Mouse (Mus musculus): ENCODE results near the gene Dock3. TPM values are rescaled to one million over a fixed set of nuclear protein-coding genes. Genes with fewer than 3 reads are reported as not detected.

Dock3 gene
- 0.41 and 0.61 TPM in 2 replicates for polyA plus RNA-seq (2015; fragmentation: Nextera tagmentation; extraction: Ambion mirVana)

DNA sequence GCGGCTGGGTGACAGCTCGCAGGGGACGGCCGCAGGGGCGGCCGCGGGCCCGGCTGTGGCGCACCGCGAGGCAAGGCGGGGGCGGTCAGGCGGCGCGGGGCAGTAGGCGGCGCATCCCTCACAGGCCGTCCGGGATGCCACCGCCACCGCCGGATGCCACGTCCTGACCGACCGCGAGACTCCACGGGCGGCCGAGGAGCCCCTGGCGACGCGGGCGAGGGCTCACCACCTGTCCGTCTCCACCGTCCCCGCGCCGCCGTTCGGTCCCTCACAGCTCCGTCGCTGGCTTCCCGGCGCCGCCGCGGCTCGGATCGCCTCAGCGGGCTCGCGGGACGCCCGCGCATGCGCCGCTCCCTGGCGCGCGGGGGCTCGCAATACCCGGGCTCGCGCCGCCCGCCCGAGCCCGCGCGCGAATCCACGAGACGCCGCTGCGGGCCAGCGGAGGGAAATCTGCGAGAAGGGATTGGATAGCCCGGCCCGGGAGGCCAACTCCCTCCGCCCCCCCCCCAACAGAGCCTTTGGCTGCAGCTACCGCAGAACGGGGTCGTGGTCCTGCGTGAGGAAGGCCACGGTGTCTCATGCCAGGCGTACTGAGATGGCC lies at the start of gene Dock3:
Gene Dock3 (minus strand): TSS at position 371 of the 601 bp plus-strand sequence.
- Histone ChIP-seq H3K9ac (no peak within 1 kb of the TSS), H3K4me2 (peak within 1 kb of the TSS; percentile 98), H3K9me3 (no peaks in the 10 kb centered on the region), H3K4me3 (peak within 1 kb of the TSS; percentile 58), H3K4me1 (peaks cover 12% of the 10 kb centered on the region), H3K27ac (no peak within 1 kb of the TSS), H3K36me3 (no peaks in the 10 kb centered on the region), H3K27me3 (peaks cover 89% of the 10 kb centered on the region)
- WGBS, result under 1% methylated on average over 82 of the region's 87 CpGs
- ATAC-seq (ENCODE audit: insufficient number of reproducible peaks, low FRiP score, low TSS enrichment, low read depth), result peak; percentile 63; the same call in 1 of the 2 replicates

DNA sequence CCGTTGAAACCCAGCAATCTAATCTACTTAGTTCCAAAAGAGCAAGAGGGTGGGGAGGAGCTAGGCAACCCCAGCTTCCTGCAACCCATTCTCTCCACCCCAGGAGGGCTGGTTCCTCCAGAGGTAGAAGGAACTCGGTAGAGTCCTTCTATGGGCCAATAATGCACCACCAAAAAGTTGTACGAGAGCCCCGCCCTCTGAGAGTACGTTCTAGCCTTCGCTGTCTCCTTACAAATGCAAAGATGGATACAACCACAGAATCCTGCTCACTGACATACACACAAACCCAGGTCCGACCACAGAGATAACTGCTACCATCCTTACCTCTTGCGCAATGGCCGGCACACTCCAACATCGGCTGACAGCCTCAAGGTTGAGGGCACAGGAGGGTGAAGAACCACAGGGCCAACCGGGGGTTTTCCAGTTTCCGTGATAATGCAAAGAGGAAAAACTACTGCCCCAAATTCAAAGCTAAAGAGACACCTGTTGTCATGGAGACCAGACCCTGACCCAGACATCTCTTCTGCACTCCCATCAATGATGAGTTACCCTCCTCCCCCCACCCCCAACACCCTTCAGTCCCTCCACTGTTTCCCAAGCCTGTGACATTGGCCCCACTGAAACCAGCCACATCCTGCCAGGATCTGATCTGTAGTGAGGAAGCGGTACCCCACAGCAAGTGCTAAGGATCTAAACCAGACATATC lies 48.8 kb upstream of the Dock3 start:
- H3K4me1 ChIP-seq, result peaks cover 20% of the 10 kb centered on the region
- H3K9ac ChIP-seq, result no peak overlapping the region
- 52% methylated on average over 13 of the region's 13 CpGs for WGBS
- peak overlapping the region; percentile 10; the same call in 1 of the 2 replicates for H3K4me3 ChIP-seq
- H3K36me3 ChIP-seq, result no peaks in the 10 kb centered on the region
- no peaks in the 10 kb centered on the region for H3K9me3 ChIP-seq
- H3K27me3 ChIP-seq, result no peaks in the 10 kb centered on the region
- peak overlapping the region; percentile 34 for H3K4me2 ChIP-seq
- 0 out of 2 replicates have a peak, but pooled peaks have one; percentile 28 for ATAC-seq (ENCODE audit: insufficient number of reproducible peaks, low FRiP score, low TSS enrichment, low read depth)
- peak overlapping the region; percentile 65 for H3K27ac ChIP-seq

DNA sequence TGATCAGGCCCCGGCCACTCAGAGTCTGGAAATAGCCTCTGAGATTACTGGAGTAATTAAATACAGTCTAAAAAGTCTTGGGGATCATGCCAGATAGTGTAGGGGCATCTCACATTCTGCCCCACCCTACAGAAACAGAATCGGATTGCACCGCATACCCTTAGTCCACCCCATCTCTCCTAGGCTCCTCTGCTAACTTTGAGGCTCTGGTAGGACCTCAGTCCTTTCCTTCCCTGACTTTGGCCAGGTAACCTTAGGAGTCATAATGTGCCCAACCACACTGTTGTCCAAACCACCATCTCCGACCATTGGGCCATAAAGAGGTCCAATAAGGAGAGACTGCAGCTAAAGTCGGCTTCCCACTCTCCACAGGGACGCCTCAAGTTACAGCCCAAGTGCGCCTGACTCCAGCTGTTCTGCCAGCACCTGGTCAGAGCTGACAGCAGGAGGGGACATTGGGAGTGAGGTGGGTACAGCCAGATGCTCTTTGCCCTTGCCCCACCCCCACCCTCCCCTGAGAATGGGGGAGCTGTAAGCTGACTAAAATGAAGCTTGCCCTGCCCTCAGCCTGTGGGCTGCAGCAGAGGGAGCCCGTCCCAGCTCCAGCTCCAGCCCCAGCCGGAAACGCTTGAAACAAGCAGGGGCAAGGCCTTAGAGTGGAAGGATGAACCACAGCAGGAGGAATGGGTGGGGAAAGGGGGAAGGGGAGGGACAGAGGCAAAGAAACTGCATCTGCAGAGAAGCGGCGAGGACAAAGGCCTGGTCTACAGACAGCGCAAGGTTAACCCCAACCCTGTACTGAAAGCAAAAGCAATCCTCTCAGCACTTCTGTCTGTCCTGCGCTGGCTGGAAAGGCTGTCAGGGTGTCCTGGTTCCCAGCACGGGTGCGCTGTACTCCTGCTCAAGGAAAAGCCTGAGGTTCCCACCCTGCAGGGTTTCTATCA lies 47.9 kb upstream of the Dock3 start:
- 0 out of 2 replicates have a peak, but pooled peaks have one; percentile 36 for ATAC-seq (ENCODE audit: insufficient number of reproducible peaks, low FRiP score, low TSS enrichment, low read depth)
- Histone ChIP-seq H3K4me2 (peak overlapping the region; percentile 34), H3K9me3 (no peaks in the 10 kb centered on the region), H3K4me1 (peaks cover 20% of the 10 kb centered on the region), H3K36me3 (no peaks in the 10 kb centered on the region), H3K27me3 (no peaks in the 10 kb centered on the region), H3K9ac (no peak overlapping the region), H3K4me3 (peak overlapping the region; percentile 10; the same call in 1 of the 2 replicates), H3K27ac (peak overlapping the region; percentile 65)
- WGBS, result 16% methylated on average over 16 of the region's 16 CpGs

DNA sequence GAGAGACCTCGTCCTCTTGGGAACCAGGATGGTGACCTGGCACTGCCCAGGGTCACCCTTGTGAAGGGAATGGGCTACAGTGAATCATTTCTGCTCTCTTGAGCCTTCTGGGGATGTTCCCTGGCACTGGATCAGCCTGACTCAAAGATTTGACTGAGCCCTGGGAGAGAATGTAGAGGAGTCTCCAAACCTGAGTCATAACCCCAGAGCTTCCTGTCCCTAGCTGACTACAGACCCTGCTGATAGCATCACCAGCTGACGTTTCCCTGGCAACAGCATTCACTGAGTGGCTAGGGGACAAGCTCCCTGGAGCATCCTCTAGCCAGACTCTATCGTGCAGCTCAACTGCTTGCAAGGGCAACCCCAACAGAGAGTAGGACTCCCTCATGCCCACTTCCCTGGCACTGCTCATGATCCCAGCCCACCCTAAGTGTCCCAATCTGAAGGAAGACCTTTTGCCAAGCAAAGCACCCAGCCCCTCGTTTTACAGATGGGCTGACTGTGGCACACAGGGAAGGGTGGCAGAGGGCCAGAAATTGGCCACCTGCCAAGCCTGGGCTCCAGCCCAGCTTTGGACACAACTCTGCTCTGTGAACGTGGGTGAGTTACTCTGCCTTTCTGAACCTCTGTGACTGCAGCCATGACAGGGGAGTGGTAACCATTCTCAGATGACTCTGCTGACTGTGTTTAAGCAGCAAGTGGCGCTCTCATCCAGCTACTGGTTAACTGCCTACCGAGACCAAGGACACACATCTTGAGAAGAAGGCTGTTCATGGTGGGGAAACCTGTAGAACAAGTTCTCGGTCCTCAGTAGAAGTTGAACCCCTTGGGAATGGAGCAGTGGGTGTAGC lies 47.0 kb upstream of the Dock3 start:
- WGBS, result 47% methylated on average over 8 of the region's 8 CpGs
- H3K27ac ChIP-seq, result peak overlapping the region; percentile 65; the same call in 1 of the 2 replicates
- no peaks in the 10 kb centered on the region for H3K36me3 ChIP-seq
- ATAC-seq (ENCODE audit: insufficient number of reproducible peaks, low FRiP score, low TSS enrichment, low read depth), result 0 out of 2 replicates have a peak, but pooled peaks have one; percentile 5
- no peak overlapping the region for H3K4me2 ChIP-seq
- peaks cover 20% of the 10 kb centered on the region for H3K4me1 ChIP-seq
- H3K9me3 ChIP-seq, result no peaks in the 10 kb centered on the region
- H3K9ac ChIP-seq, result no peak overlapping the region
- no peaks in the 10 kb centered on the region for H3K27me3 ChIP-seq
- H3K4me3 ChIP-seq, result no peak overlapping the region

DNA sequence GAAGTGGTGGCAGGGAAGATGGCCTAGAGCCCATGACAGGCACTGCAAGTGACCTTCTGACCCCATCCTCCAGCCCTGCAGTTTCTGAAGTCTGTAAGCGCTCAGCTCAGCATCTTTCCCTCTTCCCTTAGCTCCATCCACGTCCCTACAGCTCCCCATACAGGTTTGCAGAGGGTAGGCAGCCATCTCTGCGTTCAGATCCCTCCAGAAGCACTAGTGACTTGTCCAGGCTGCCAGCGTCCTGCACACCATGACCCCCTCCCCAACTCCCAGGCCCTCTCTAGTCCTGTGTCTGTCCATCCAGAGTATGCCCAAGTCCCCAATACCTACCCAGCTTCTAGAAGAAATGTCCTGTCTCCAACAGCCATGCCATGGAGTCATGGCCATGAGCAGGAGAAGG lies 46.4 kb upstream of the Dock3 start:
- WGBS, result 65% methylated on average over 4 of the region's 4 CpGs
- ATAC-seq (ENCODE audit: insufficient number of reproducible peaks, low FRiP score, low TSS enrichment, low read depth), result no peak
- Histone ChIP-seq H3K27me3 (no peaks in the 10 kb centered on the region), H3K9ac (no peak overlapping the region), H3K4me2 (no peak overlapping the region), H3K36me3 (no peaks in the 10 kb centered on the region), H3K27ac (no peak overlapping the region), H3K4me3 (no peak overlapping the region), H3K9me3 (no peaks in the 10 kb centered on the region), H3K4me1 (peaks cover 20% of the 10 kb centered on the region)

DNA sequence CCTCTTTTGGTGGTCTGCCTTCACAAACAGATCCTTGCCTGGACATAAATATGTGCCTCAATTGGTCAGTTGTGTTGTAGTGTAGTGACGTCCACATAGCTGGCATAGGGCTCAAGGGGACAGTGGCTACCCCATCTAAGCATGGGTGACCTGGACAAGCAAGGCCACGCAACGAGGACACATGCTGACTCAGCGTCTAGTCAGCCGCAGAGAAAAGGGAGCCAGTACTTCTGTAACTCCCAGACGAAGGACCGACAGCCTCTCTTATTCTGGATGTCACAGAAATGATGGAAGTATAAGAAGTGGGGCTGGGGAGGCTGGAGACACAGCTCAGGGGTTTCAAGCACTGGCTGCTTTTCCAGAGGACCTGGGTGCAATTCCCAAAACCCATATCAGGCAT lies 45.9 kb upstream of the Dock3 start:
- no peaks in the 10 kb centered on the region for H3K9me3 ChIP-seq
- H3K4me3 ChIP-seq, result no peak overlapping the region
- no peak overlapping the region for H3K9ac ChIP-seq
- ATAC-seq (ENCODE audit: insufficient number of reproducible peaks, low FRiP score, low TSS enrichment, low read depth), result no peak
- no peaks in the 10 kb centered on the region for H3K27me3 ChIP-seq
- 81% methylated on average over 7 of the region's 7 CpGs for WGBS
- no peak overlapping the region for H3K4me2 ChIP-seq
- peaks cover 20% of the 10 kb centered on the region for H3K4me1 ChIP-seq
- H3K27ac ChIP-seq, result no peak overlapping the region
- H3K36me3 ChIP-seq, result no peaks in the 10 kb centered on the region

DNA sequence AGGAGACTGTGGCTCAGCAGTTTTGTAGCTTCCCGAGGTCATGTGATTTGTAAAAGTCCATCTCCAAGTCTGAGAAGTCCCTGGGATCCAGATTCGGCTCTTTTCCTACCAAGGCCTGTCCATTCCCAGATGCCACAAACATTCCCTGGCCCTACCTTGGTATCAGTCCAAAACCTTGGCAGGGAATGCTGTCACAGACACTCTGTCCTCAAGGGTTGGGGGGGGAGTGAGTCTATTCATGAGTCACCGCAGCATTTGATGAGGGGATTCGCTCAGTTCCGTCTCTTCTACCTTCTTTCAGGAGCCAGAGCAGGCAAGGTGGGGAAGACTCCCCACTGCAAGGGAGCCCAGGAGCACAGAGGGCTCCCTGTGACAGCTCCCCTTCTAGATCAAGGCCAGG lies 44.0 kb upstream of the Dock3 start:
- WGBS, result 85% methylated on average over 5 of the region's 5 CpGs
- H3K36me3 ChIP-seq, result no peaks in the 10 kb centered on the region
- ATAC-seq (ENCODE audit: insufficient number of reproducible peaks, low FRiP score, low TSS enrichment, low read depth), result no peak

DNA sequence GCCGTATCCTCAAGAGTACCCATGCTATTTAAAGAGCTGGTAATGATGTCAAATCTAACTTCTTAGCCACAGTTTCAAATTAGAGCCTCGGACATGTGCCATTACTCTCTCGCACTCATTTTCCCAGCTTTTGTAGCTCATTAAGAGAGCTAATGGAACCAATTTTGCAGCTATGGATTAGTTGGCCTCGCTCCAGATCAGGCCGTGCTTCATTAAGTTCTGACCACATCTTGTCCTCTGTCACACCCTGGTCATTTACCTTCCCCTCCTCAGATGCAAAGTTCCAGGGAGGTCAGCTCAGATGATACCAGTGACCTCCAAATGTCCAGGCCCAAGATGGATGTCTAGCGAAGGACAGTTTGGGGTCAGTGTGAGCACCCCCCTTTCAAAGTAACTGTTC lies 43.0 kb upstream of the Dock3 start:
- H3K4me3 ChIP-seq, result no peak overlapping the region
- ATAC-seq (ENCODE audit: insufficient number of reproducible peaks, low FRiP score, low TSS enrichment, low read depth), result no peak
- no peaks in the 10 kb centered on the region for H3K27me3 ChIP-seq
- no peak overlapping the region for H3K4me2 ChIP-seq
- H3K9ac ChIP-seq, result no peak overlapping the region
- H3K4me1 ChIP-seq, result peaks cover 12% of the 10 kb centered on the region
- no peaks in the 10 kb centered on the region for H3K36me3 ChIP-seq
- 49% methylated on average over 6 of the region's 6 CpGs for WGBS
- no peaks in the 10 kb centered on the region for H3K9me3 ChIP-seq
- no peak overlapping the region for H3K27ac ChIP-seq

More for the DNA sequence above, 44.0 kb upstream of the Dock3 start:
- peaks cover 20% of the 10 kb centered on the region for H3K4me1 ChIP-seq
- H3K9ac ChIP-seq, result no peak overlapping the region
- no peaks in the 10 kb centered on the region for H3K27me3 ChIP-seq
- no peak overlapping the region for H3K4me2 ChIP-seq
- H3K9me3 ChIP-seq, result no peaks in the 10 kb centered on the region
- H3K4me3 ChIP-seq, result no peak overlapping the region
- H3K27ac ChIP-seq, result no peak overlapping the region

DNA sequence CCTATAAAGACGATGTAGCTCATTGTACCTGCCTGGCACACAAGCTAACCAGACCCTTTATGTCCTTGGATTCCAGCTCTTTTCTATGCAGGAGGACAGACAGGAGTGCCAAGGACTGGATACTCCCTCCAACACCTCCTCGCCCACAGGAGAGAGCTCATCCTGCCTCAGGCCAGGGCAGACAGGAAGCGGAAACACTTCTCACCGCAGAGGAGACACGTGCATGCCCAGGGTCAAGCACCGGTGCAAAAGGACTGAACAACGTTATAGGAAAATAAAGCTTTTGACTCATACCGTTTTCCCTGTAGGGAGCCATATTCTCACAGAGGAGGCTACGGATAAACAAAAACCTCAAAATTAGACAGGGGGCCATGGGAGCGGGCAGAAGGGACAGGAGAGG lies 41.5 kb upstream of the Dock3 start:
- no peaks in the 10 kb centered on the region for H3K9me3 ChIP-seq
- no peak for ATAC-seq (ENCODE audit: insufficient number of reproducible peaks, low FRiP score, low TSS enrichment, low read depth)
- no peak overlapping the region for H3K27ac ChIP-seq
- H3K9ac ChIP-seq, result no peak overlapping the region
- no peaks in the 10 kb centered on the region for H3K27me3 ChIP-seq
- 55% methylated on average over 10 of the region's 10 CpGs for WGBS
- no peak overlapping the region for H3K4me3 ChIP-seq
- no peak overlapping the region for H3K4me2 ChIP-seq
- no peaks in the 10 kb centered on the region; the same call in 1 of the 2 replicates for H3K4me1 ChIP-seq
- H3K36me3 ChIP-seq, result no peaks in the 10 kb centered on the region

DNA sequence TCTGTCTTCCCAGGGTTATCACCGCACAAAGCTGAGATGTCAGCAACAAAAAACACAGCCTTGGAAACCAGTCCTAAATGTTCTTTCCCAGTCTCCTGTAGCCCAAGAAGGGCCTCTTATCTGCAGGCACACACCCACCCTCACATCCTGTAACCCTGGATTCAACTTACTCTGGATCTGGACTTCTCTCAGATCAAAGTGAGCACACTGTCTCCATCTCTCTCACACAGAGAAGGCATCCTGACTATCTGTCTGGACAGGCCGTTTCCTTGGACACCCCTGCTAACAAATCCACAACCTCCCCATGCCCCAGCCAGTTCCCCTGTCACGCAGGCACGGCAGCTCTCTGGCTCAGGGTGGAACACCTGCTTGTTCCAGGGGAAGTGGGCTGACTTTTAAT lies 40.6 kb upstream of the Dock3 start:
- H3K9me3 ChIP-seq, result no peaks in the 10 kb centered on the region
- ATAC-seq (ENCODE audit: insufficient number of reproducible peaks, low FRiP score, low TSS enrichment, low read depth), result no peak
- 42% methylated on average over 4 of the region's 4 CpGs for WGBS

More for the DNA sequence above, 40.6 kb upstream of the Dock3 start:
- Histone ChIP-seq H3K4me2 (no peak overlapping the region), H3K4me3 (no peak overlapping the region), H3K27me3 (no peaks in the 10 kb centered on the region), H3K36me3 (no peaks in the 10 kb centered on the region), H3K27ac (no peak overlapping the region), H3K4me1 (no peaks in the 10 kb centered on the region; the same call in 1 of the 2 replicates), H3K9ac (no peak overlapping the region)
